8 mouse cellular contexts compared by ENCODE assay signal in the genomic region with DNA sequence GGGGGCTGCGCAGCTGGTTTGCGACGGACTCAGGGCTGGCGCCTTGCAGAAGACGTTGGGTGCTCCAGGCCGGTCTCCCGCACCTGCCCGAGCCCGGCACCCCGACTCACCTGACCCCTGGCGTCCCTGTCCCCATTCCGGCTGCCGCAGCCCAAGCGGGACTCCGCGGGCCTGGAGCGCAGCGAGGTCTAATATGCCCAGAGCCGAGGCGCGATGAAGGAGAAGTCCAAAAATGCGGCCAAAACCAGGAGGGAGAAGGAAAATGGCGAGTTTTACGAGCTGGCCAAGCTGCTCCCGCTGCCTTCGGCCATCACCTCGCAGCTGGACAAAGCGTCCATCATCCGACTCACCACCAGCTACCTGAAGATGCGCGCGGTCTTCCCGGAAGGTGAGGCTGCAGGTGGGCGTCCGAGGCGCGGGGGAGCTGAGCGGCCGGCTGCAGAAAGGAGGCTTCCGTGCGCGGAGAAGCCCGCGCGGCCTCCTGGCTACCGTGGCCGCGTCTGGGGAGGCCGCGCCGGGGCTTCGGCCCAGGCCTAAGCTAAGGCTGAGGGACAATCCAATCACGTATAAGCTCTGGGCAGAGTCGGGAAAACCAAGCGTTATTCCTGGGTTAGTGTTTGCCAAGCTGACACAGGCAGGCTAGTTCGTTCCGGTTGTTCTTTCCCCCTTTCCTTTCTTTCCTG. TPM values are rescaled to one million over a fixed set of nuclear protein-coding genes. Genes with fewer than 3 reads are reported as not detected.
DNase-seq lines count a peak whose midpoint lies in the region; ATAC-seq lines count a peak whose summit lies in the region.
"Had no signal": no experiment of that assay in that cellular context is flagged by ENCODE, and none has a peak within 500 bp of the region (broad histone marks: within the 10 kb centered on the region; RNA-seq: fewer than 3 reads in every experiment).

No protein-coding gene starts in this region.

- peaks cover 20% of the 10 kb centered on the region for H3K4me1 ChIP-seq in lung, embryonic 16.5 days (replicated peaks; ENCODE audit: control insufficient read depth, insufficient read depth, low read length)
- peaks cover 36% of the 10 kb centered on the region for H3K4me1 ChIP-seq in embryonic facial prominence, embryonic 15.5 days
- peaks cover 47% of the 10 kb centered on the region for H3K4me1 ChIP-seq in limb, embryonic 13.5 days
- H3K4me1 ChIP-seq in stomach, embryonic 15.5 days: peaks cover 27% of the 10 kb centered on the region

- peak; percentile 18; the same call in 1 of the 2 replicates for ATAC-seq in lung, embryonic 16.5 days (ENCODE audit: low read depth)
- no peak for ATAC-seq in embryonic facial prominence, embryonic 15.5 days (ENCODE audit: insufficient number of reproducible peaks, low FRiP score, low TSS enrichment, low read depth)
- ATAC-seq in limb, embryonic 13.5 days (ENCODE audit: low FRiP score, low read depth): no peak
- ATAC-seq in stomach, embryonic 15.5 days (ENCODE audit: insufficient read depth, low FRiP score, low read depth): no peak

- H3K4me2 ChIP-seq in lung, embryonic 16.5 days (ENCODE audit: low read depth, low read length): peak overlapping the region; percentile 79
- H3K4me2 ChIP-seq in embryonic facial prominence, embryonic 15.5 days (replicated peaks): peak overlapping the region; percentile 72
- H3K4me2 ChIP-seq in limb, embryonic 13.5 days (replicated peaks): peak overlapping the region; percentile 71
- peak overlapping the region; percentile 81 for H3K4me2 ChIP-seq in stomach, embryonic 15.5 days

- peak overlapping the region; percentile 49 for H3K4me3 ChIP-seq in lung, embryonic 16.5 days (ENCODE audit: low read length)
- peak overlapping the region; percentile 43 for H3K4me3 ChIP-seq in embryonic facial prominence, embryonic 15.5 days (replicated peaks)
- H3K4me3 ChIP-seq in limb, embryonic 13.5 days: peak overlapping the region; percentile 47
- peak overlapping the region; percentile 39 for H3K4me3 ChIP-seq in stomach, embryonic 15.5 days (replicated peaks)

- H3K27me3 ChIP-seq in lung, embryonic 16.5 days (ENCODE audit: control insufficient read depth, insufficient read depth, low read depth, low read length): peaks cover 95% of the 10 kb centered on the region
- peaks cover 98% of the 10 kb centered on the region for H3K27me3 ChIP-seq in embryonic facial prominence, embryonic 15.5 days
- peaks cover 98% of the 10 kb centered on the region for H3K27me3 ChIP-seq in limb, embryonic 13.5 days
- peaks cover 95% of the 10 kb centered on the region for H3K27me3 ChIP-seq in stomach, embryonic 15.5 days (replicated peaks)

- DNase-seq in lung, postnatal 36 days: no peak
- DNase-seq in left cerebral cortex, postnatal 14 days (ENCODE audit: low spot score in 2 of 2): no peak
- no peak for DNase-seq in layer of hippocampus, adult 18-20 months (ENCODE audit: low spot score in 2 of 2)

- H3K9ac ChIP-seq in lung, embryonic 16.5 days (ENCODE audit: low read length): no peak overlapping the region
- H3K9ac ChIP-seq in embryonic facial prominence, embryonic 15.5 days: 0 out of 2 replicates have a peak overlapping the region, but pooled peaks have one; percentile 12
- H3K9ac ChIP-seq in limb, embryonic 13.5 days: peak overlapping the region; percentile 59
- H3K9ac ChIP-seq in stomach, embryonic 15.5 days: no peak overlapping the region

- WGBS in lung, embryonic 16.5 days: under 1% methylated on average over 57 of the region's 57 CpGs
- under 1% methylated on average over 57 of the region's 57 CpGs for WGBS in embryonic facial prominence, embryonic 15.5 days
- under 1% methylated on average over 57 of the region's 57 CpGs for WGBS in limb, embryonic 13.5 days
- 1% methylated on average over 57 of the region's 57 CpGs for WGBS in stomach, embryonic 15.5 days

- no peaks in the 10 kb centered on the region for H3K36me3 ChIP-seq in lung, embryonic 16.5 days (ENCODE audit: control insufficient read depth, insufficient read depth, low read length)
- no peaks in the 10 kb centered on the region for H3K36me3 ChIP-seq in embryonic facial prominence, embryonic 15.5 days
- no peaks in the 10 kb centered on the region for H3K36me3 ChIP-seq in limb, embryonic 13.5 days
- H3K36me3 ChIP-seq in stomach, embryonic 15.5 days: no peaks in the 10 kb centered on the region

- no peak overlapping the region for H3K27ac ChIP-seq in lung, embryonic 16.5 days (ENCODE audit: low read length)
- H3K27ac ChIP-seq in embryonic facial prominence, embryonic 15.5 days (replicated peaks): no peak overlapping the region
- H3K27ac ChIP-seq in limb, embryonic 13.5 days: no peak overlapping the region
- no peak overlapping the region for H3K27ac ChIP-seq in stomach, embryonic 15.5 days

- intact Hi-C loops in left cerebral cortex, postnatal 14 days (cut with DNase I): loop anchor here (10.0 kb wide), 1 partner anchor 1391 kb away; no protein-coding TSS in a partner anchor

- no peaks in the 10 kb centered on the region for H3K9me3 ChIP-seq in lung, embryonic 16.5 days (ENCODE audit: control insufficient read depth, low read length)
- no peaks in the 10 kb centered on the region for H3K9me3 ChIP-seq in embryonic facial prominence, embryonic 15.5 days (replicated peaks)
- no peaks in the 10 kb centered on the region for H3K9me3 ChIP-seq in limb, embryonic 13.5 days
- H3K9me3 ChIP-seq in stomach, embryonic 15.5 days: no peaks in the 10 kb centered on the region

RNA-seq across cellular contexts. Expression of a gene that starts 1.0 kb away (rescaled TPM):
- polyA plus RNA-seq in lung, embryonic 16.5 days (2015; fragmentation: Nextera tagmentation; extraction: Ambion mirVana): 0.11 and 0.13 TPM in 2 replicates
- polyA plus RNA-seq in embryonic facial prominence, embryonic 15.5 days (2015; fragmentation: Nextera tagmentation; extraction: Ambion mirVana): 0.85 and 1.0 TPM in 2 replicates
- 1.4 and 2.2 TPM in 2 replicates for polyA plus RNA-seq in limb, embryonic 13.5 days (2015; fragmentation: Nextera tagmentation; extraction: Ambion mirVana)
- polyA plus RNA-seq in stomach, embryonic 15.5 days (2015; fragmentation: Nextera tagmentation; extraction: Ambion mirVana): 0.31 TPM in 2 replicates
- under 1 TPM; 0.11 TPM for total RNA-seq in left cerebral cortex, postnatal 14 days (2021)
- total RNA-seq in layer of hippocampus, adult 18-20 months (2021): under 1 TPM; 0.30 to 0.47 TPM
- polyA plus RNA-seq: liver, embryonic 16.5 days had no signal

Comparison
In these comparisons a context has a peak if more than half of its experiments do, and no peak if none do; other contexts are left out.
1. H3K9ac ChIP-seq: peak in embryonic facial prominence, embryonic 15.5 days (single experiment) and limb, embryonic 13.5 days (single experiment); none in lung, embryonic 16.5 days (single experiment) and stomach, embryonic 15.5 days (single experiment).
2. Peak in every context shown above with its lines, with median percentiles within 50 percentile points of each other: H3K4me2 ChIP-seq and H3K4me3 ChIP-seq.